Mouse (Mus musculus) heart, embryonic 14.5 days (tissue): ENCODE measurements around the gene Adra1d. TPM values are rescaled to one million over a fixed set of nuclear protein-coding genes. Genes with fewer than 3 reads are reported as not detected.

ENCODE experiments used
- ATAC-seq: fragments of 200-750 bp; cut with Nextera tagmentation; 2 replicates; pipeline ENCODE4 v1.8.0; 2017; ENCODE audit warnings: low read depth, moderate TSS enrichment; ENCODE audit not compliant: insufficient number of reproducible peaks, insufficient read depth, low FRiP score
- H3K27ac ChIP-seq, 2 experiments: fragments of 200-500 bp in 1 of 2; fragments of 300-500 bp in 1 of 2; sonication (generic) in 1 of 2; replicated peaks in 1 of 2; 2 replicates each; pipeline ENCODE4 v1.5.1; 2012 to 2014; ENCODE audit warnings: low read depth in 2 of 2, low read length in 2 of 2, control low read depth in 1 of 2, mild to moderate bottlenecking in 1 of 2, mixed read lengths in 1 of 2; ENCODE audit not compliant: control insufficient read depth in 1 of 2, insufficient read depth in 1 of 2
- H3K27me3 ChIP-seq: fragments of 300-500 bp; sonication (generic); 2 replicates; pipeline ENCODE4 v1.6.1; 2014; ENCODE audit warnings: mild to moderate bottlenecking, low read length, control low read depth; ENCODE audit not compliant: control insufficient read depth, insufficient read depth
- H3K36me3 ChIP-seq: fragments of 300-500 bp; sonication (generic); 2 replicates; pipeline ENCODE4 v1.6.1; 2014; ENCODE audit warnings: mild to moderate bottlenecking, control low read depth, low read length, mixed read lengths; ENCODE audit not compliant: control insufficient read depth, insufficient read depth
- H3K4me1 ChIP-seq, 2 experiments: fragments of 200-500 bp in 1 of 2; fragments of 300-500 bp in 1 of 2; sonication (generic) in 1 of 2; 2 replicates each; pipeline ENCODE4 v1.6.1; 2012 to 2014; ENCODE audit warnings: low read length in 2 of 2, control low read depth in 1 of 2, mixed read lengths in 1 of 2; ENCODE audit not compliant: control insufficient read depth in 2 of 2, insufficient read depth in 2 of 2
- H3K4me2 ChIP-seq: fragments of 300-500 bp; sonication (generic); 2 replicates; pipeline ENCODE4 v1.6.1; 2014; ENCODE audit warnings: mild to moderate bottlenecking, low read length
- H3K4me3 ChIP-seq, 2 experiments: fragments of 200-500 bp in 1 of 2; fragments of 300-500 bp in 1 of 2; sonication (generic) in 1 of 2; 2 replicates each; pipeline ENCODE4 v1.5.1; 2012 to 2014; ENCODE audit warnings: low read length in 2 of 2, mild to moderate bottlenecking in 2 of 2, control low read depth in 1 of 2, low read depth in 1 of 2, moderate library complexity in 1 of 2; ENCODE audit not compliant: control insufficient read depth in 1 of 2, insufficient read depth in 1 of 2
- H3K9ac ChIP-seq: fragments of 300-500 bp; sonication (generic); 2 replicates; pipeline ENCODE4 v1.6.1; 2014; ENCODE audit warnings: mild to moderate bottlenecking, low read length
- H3K9me3 ChIP-seq: fragments of 300-500 bp; sonication (generic); 2 replicates; pipeline ENCODE4 v1.6.1; 2016; ENCODE audit warnings: low read length, control low read depth; ENCODE audit not compliant: control insufficient read depth
- WGBS: fragments of 180-500 bp; shearing (Covaris S2); extraction: QIAGEN DNeasy Blood & Tissue Kit; methylation state at CpG from one replicate; pipeline ENCODE4 v1.1.7; 2014; 5-methylcytosine and 5-hydroxymethylcytosine counted together
- polyA plus RNA-seq: library from polyadenylated mRNA; unstranded; fragments of >200 nt; fragmentation: Nextera tagmentation; extraction: Ambion mirVana; gene quantifications from 2 replicates; pipeline ENCODE4 v1.2.1, GENCODE M21; 2014

Adra1d gene
- polyA plus RNA-seq, 1 experiment from 2014 or later = 1.1 TPM

DNA sequence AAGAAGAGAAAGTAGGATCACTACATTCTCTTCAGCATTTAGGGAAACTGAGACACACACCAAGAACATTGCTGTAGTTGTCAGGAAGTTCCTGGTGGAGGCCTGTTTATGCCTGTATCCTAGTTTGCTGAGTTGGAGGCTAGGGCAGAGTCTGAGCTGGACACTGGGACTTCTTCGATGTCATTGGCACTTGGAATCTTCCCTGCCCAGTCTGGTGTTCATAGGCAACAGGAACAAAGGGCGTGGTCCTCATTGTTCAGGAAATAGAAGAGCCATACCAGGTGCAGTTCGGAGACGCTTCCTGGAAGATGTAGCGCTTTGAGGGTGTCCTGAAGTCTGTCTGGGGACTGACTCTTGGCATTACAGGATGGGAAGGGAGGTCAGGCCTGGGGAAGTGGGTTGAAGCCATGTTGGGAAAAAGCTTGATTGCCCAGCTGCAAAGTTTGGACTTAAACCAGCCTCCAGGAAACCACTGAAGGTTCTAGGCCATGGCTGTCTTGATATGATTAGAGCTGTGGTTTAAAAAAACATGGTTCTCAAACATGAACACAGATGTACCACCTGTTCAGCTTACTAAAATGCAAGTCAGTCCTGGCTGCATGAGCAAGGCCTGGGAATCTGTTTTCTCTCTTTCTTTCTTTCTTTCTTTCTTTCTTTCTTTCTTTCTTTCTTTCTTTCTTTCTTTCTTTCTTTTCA is 65.8 kb downstream of the Adra1d start:
- H3K27me3 ChIP-seq = no peaks in the 10 kb centered on the region
- WGBS = 72% methylated on average over 5 of the region's 5 CpGs
- no peaks in the 10 kb centered on the region for H3K36me3 ChIP-seq
- peaks cover 6 to 20% of the 10 kb centered on the region in 2 experiments; a peak in 3 of 4 replicates for H3K4me1 ChIP-seq
- H3K9me3 ChIP-seq = no peaks in the 10 kb centered on the region
- no peak overlapping the region for H3K27ac ChIP-seq
- no peak overlapping the region for H3K4me2 ChIP-seq
- ATAC-seq = no peak
- H3K9ac ChIP-seq = no peak overlapping the region
- H3K4me3 ChIP-seq = no peak overlapping the region

Other genes starting within 250 kb of the Adra1d start
- gene Rnf24, start 209.4 kb downstream of the Adra1d start, polyA plus RNA-seq = 2.0 and 2.6 TPM in 2 replicates
- gene Smox, start 70.8 kb downstream of the Adra1d start, polyA plus RNA-seq = 17.7 and 19.4 TPM in 2 replicates